Mouse (Mus musculus): Measurements from ENCODE around the gene Timp3.

GRCm38 (mm10) chr10:86389913-86390312 lies 89.7 kb downstream of the Timp3 start:
- TF ChIP-seq CTCF (IDR thresholded peaks at IDR 0.05; ENCODE audit: extremely low read depth, insufficient read depth, insufficient read length, insufficient replicate concordance) (no peak), POLR2A (IDR thresholded peaks at IDR 0.05; ENCODE audit: low read depth, low read length) (no peak)
